Mouse (Mus musculus) hindbrain, embryonic 15.5 days (tissue): ENCODE measurements around the gene Atp5d. TPM values are rescaled to one million over a fixed set of nuclear protein-coding genes. Genes with fewer than 3 reads are reported as not detected.

Experiments
- ATAC-seq: fragments of 200-750 bp; cut with Nextera tagmentation; 2 replicates; pipeline ENCODE4 v1.8.0; 2017; ENCODE audit warnings: low read depth, moderate number of reproducible peaks, moderate TSS enrichment; ENCODE audit not compliant: low FRiP score
- H3K27ac ChIP-seq: fragments of 300-500 bp; sonication (generic); replicated peaks from 2 replicates; pipeline ENCODE4 v1.5.1; 2015; ENCODE audit warnings: mild to moderate bottlenecking, inconsistent platforms
- H3K27me3 ChIP-seq: fragments of 300-500 bp; sonication (generic); 2 replicates; pipeline ENCODE4 v1.6.1; 2015; ENCODE audit warnings: control low read depth, inconsistent platforms
- H3K36me3 ChIP-seq: fragments of 300-500 bp; sonication (generic); 2 replicates; pipeline ENCODE4 v1.6.1; 2015; ENCODE audit warnings: control low read depth, inconsistent platforms
- H3K4me1 ChIP-seq: fragments of 300-500 bp; sonication (generic); replicated peaks from 2 replicates; pipeline ENCODE4 v1.6.1; 2015; ENCODE audit warnings: control low read depth, inconsistent platforms
- H3K4me2 ChIP-seq: fragments of 300-500 bp; sonication (generic); 2 replicates; pipeline ENCODE4 v1.6.1; 2015; ENCODE audit warnings: moderate library complexity, mild to moderate bottlenecking, inconsistent platforms
- H3K4me3 ChIP-seq: fragments of 300-500 bp; sonication (generic); 2 replicates; pipeline ENCODE4 v1.5.1; 2015; ENCODE audit warnings: mild to moderate bottlenecking, inconsistent platforms
- H3K9ac ChIP-seq: fragments of 300-500 bp; sonication (generic); 2 replicates; pipeline ENCODE4 v1.6.1; 2015; ENCODE audit warnings: inconsistent platforms
- H3K9me3 ChIP-seq: fragments of 300-500 bp; sonication (generic); 2 replicates; pipeline ENCODE4 v1.6.1; 2016; ENCODE audit warnings: control low read depth, inconsistent platforms
- WGBS: fragments of 180-500 bp; shearing (Covaris S2); methylation state at CpG from one replicate; pipeline ENCODE4 v1.1.7; 2015; 5-methylcytosine and 5-hydroxymethylcytosine counted together
- polyA plus RNA-seq: library from polyadenylated mRNA; unstranded; fragments of >200 nt; fragmentation: Nextera tagmentation; extraction: Ambion mirVana; gene quantifications from 2 replicates; pipeline ENCODE4 v1.2.1, GENCODE M21; 2015

Gene Atp5d
- polyA plus RNA-seq, 1 experiment from 2014 or later, result 517 TPM

DNA sequence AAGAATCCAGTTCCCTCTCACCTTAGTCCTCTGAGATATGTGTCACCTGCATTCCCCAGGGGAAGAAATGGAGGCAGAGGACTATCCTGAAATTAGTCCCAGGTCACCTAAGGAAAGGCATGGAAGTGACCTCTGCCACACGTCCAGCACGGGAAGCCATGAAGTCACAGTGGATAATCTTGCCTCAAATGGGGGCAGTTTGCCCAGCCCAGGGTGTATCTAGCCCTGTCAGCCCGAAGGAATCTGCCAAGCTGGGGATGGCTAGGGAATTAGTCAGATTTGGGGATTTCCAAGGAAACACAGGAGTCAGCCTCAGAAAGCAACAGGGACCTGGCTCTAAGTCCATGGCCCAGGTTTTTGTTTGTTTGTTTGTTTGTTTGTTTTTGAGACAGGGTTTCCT, 34.3 kb upstream of the Atp5d start:
- Histone ChIP-seq H3K4me1 (peaks cover 21% of the 10 kb centered on the region), H3K4me2 (no peak overlapping the region), H3K9ac (no peak overlapping the region), H3K4me3 (no peak overlapping the region), H3K36me3 (no peaks in the 10 kb centered on the region), H3K27ac (no peak overlapping the region), H3K9me3 (no peaks in the 10 kb centered on the region), H3K27me3 (peaks cover 2% of the 10 kb centered on the region; the same call in 1 of the 2 replicates)
- 91% methylated on average over 3 of the region's 3 CpGs for WGBS
- ATAC-seq, result no peak

DNA sequence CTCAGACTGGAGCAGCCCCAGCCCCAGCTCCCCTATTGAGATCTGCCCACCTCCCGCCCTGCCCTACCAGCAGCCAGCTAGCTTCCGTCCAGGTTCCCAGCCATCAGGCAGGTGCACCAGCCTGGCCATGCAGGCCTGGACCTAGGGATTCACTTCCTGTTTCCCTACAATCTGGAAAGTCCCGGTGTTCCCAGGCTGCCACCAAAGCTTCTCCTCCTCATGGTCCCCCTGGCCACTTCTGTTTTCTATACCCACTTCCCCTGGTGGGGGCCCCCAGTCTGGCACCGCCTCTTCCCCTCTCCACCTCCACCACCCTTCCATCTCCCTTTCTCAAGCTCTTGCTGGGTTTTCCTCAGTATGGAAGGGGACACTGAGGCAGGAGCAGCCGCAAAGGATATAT, 33.0 kb upstream of the Atp5d start, which contains the start of gene Sbno2:
Gene Sbno2, minus strand, starts transcription at position 112 of the 400 bp plus-strand sequence.
- peaks cover 2% of the 10 kb centered on the region; the same call in 1 of the 2 replicates for H3K27me3 ChIP-seq
- H3K4me3 ChIP-seq, result no peak within 1 kb of the TSS
- no peaks in the 10 kb centered on the region for H3K9me3 ChIP-seq
- H3K36me3 ChIP-seq, result no peaks in the 10 kb centered on the region
- WGBS, result 75% methylated on average over 5 of the region's 5 CpGs
- H3K4me2 ChIP-seq, result no peak within 1 kb of the TSS
- ATAC-seq, result no peak
- H3K9ac ChIP-seq, result no peak within 1 kb of the TSS
- H3K27ac ChIP-seq, result no peak within 1 kb of the TSS
- H3K4me1 ChIP-seq, result peaks cover 16% of the 10 kb centered on the region

DNA sequence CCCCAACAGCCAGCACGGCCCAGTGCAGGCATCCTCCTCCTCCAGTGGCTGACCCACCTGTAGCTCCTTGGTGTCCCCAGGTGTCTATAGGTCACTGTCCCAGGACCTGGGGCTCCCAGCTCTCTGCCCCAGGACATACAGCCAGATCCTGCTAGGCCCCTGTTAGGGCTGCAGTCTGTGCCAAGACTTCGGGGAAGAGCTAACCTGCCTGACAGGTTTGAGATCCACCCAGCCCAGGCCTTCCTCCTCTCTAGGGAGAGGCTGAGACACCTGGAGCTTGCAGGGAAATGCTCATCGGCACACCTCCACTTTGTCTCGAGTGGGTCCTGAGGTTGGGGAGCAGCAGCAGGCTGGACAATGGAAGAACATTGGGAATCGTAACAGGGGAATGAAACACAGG, 32.5 kb upstream of the Atp5d start:
- H3K4me1 ChIP-seq, result peaks cover 11% of the 10 kb centered on the region
- WGBS, result 74% methylated on average over 5 of the region's 5 CpGs
- no peak overlapping the region for H3K9ac ChIP-seq
- H3K27me3 ChIP-seq, result peaks cover 2% of the 10 kb centered on the region; the same call in 1 of the 2 replicates
- H3K9me3 ChIP-seq, result no peaks in the 10 kb centered on the region
- no peak overlapping the region for H3K4me3 ChIP-seq
- no peak overlapping the region for H3K27ac ChIP-seq
- no peak overlapping the region for H3K4me2 ChIP-seq
- no peak for ATAC-seq
- no peaks in the 10 kb centered on the region for H3K36me3 ChIP-seq

DNA sequence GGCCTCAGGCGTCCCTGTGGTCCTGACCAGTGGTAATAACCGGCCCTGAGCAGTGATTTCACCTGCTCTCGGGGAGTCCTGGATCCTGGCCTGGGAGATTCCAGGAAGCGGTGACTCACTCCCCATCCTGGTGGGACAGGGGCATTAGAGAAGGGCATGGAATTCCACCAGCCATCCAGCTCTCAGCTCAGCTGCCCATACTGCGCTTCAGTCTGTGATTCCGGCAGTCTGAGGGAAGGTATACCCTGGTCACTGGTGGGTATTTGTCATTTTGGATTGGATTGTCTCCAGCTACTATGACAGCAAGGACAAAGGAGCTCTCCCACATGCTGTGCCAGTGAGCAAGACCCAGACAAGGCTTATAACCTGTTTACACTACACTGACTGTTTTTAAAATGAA, 30.8 kb upstream of the Atp5d start:
- 65% methylated on average over 6 of the region's 6 CpGs for WGBS
- H3K27me3 ChIP-seq, result peaks cover 2% of the 10 kb centered on the region; the same call in 1 of the 2 replicates
- no peak overlapping the region for H3K27ac ChIP-seq
- H3K4me2 ChIP-seq, result no peak overlapping the region
- no peak overlapping the region for H3K9ac ChIP-seq
- no peaks in the 10 kb centered on the region for H3K36me3 ChIP-seq
- H3K4me1 ChIP-seq, result no peaks in the 10 kb centered on the region
- no peaks in the 10 kb centered on the region for H3K9me3 ChIP-seq
- no peak overlapping the region for H3K4me3 ChIP-seq
- ATAC-seq, result no peak

DNA sequence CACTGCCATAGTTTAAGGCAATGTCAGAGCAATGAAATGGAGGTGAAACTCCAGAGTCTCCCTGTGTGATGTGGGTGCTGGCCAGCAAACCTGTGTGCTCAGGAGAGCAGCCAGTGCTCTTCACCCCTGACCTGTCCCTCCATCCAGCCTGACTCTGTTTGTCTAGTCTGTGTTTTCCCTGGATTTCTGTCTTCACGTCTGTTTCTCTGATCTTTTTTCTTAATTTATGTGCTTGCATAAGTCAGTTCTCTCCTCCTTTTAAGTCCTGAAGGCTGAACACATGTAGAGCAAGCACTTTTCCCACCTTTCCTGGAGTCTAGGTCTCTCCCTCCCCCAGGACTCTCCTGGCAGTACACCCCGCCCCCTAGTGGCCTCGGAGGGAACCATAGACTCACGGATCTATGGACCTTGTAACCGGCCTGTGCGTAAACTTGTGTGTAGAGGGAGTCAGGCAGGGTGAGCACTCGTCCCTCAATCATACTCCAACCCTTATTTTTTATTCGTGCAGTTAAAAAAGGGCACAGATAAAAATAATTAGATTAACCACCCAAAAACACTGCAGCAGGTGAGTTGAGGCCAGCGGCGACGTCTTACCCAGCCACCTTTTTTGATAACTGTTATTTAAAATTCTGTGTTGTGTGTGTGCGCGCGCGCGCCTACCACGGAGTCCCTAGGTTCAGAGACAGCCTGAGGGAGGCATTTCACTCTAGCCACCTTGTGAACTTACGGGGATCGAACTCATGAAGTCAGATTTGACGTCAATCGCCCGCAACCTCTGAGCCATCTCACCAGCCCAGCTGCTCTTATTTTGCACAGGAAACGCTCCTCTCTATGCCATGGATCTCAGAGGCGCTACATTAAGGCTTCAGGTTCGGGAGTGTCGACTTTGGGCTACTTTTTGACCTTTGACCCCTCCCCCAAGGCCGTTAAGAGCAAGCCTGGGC, 23.8 kb upstream of the Atp5d start:
- H3K4me1 ChIP-seq, result peaks cover 42% of the 10 kb centered on the region
- H3K27me3 ChIP-seq, result no peaks in the 10 kb centered on the region
- ATAC-seq, result no peak
- no peaks in the 10 kb centered on the region for H3K9me3 ChIP-seq
- WGBS, result 3% methylated on average over 27 of the region's 27 CpGs
- H3K27ac ChIP-seq, result peak overlapping the region; percentile 72
- H3K36me3 ChIP-seq, result no peaks in the 10 kb centered on the region
- H3K4me2 ChIP-seq, result peak overlapping the region; percentile 56
- peak overlapping the region; percentile 17; the same call in 1 of the 2 replicates for H3K9ac ChIP-seq
- H3K4me3 ChIP-seq, result peak overlapping the region; percentile 91

DNA sequence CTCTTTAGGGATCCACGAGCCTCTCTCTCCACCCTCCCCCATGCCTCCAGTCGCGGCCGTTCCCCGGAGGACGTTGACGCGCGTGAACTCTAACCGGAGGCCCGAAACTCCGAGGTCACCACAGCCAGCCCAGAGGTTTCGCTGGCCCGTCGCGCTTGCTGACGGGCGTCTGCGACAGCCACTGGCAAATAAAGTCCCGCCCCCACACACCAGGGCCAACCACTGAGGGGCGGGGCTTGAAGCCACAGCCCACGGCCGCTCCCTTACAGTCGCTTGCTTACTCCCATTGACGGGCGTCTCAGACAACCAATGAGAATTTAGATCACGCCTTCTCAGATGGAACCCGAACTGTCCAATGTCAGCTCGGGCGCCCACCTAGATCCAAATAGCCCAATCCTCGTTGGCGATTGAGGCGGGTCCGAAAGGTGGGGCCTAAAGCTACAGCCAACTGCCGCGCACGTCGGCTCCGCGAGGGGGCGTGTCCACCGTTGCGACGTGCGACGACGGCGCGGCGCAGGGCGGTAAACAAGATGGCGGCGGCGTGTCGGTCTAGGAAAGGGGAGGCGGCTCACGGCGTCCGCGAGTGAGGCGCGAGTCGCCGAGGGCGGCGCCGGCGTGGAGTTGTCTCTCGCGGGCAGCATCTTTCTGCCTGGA, 23.0 kb upstream of the Atp5d start, which contains the start of gene Stk11:
Gene Stk11, plus strand, starts transcription at position 514 of the 654 bp plus-strand sequence.
- H3K36me3 ChIP-seq, result no peaks in the 10 kb centered on the region
- no peaks in the 10 kb centered on the region for H3K27me3 ChIP-seq
- H3K4me1 ChIP-seq, result peaks cover 48% of the 10 kb centered on the region
- peak within 1 kb of the TSS; percentile 91 for H3K4me3 ChIP-seq
- H3K4me2 ChIP-seq, result peak within 1 kb of the TSS; percentile 70
- under 1% methylated on average over 67 of the region's 70 CpGs for WGBS
- H3K9ac ChIP-seq, result peak within 1 kb of the TSS; percentile 88
- H3K9me3 ChIP-seq, result no peaks in the 10 kb centered on the region
- peak; percentile 99 for ATAC-seq
- peak within 1 kb of the TSS; percentile 86 for H3K27ac ChIP-seq

DNA sequence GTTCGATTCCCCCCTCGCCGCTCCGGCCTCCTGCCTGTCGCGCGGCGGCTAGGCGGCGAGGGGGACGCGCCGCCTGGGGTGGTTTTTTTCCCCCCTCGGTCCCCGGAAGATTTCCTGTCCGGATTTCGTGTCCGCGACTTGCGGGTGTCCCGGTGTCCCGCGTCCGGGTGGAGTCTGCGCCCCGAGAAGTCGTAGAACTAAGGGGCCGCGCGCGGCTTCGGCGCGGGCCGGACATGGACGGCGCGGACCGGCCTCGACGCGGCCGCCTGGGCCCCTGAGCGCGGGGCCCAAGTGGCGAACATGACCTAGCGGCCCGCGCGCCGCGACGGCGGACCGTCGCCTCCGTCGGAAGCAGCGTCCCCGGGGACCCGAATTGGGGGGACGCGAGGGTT, 22.5 kb upstream of the Atp5d start:
- WGBS, result under 1% methylated on average over 63 of the region's 63 CpGs
- Histone ChIP-seq H3K4me2 (peak overlapping the region; percentile 70), H3K9me3 (no peaks in the 10 kb centered on the region), H3K9ac (peak overlapping the region; percentile 88), H3K27me3 (no peaks in the 10 kb centered on the region), H3K36me3 (no peaks in the 10 kb centered on the region), H3K27ac (peak overlapping the region; percentile 86), H3K4me3 (peak overlapping the region; percentile 91), H3K4me1 (peaks cover 53% of the 10 kb centered on the region)
- ATAC-seq, result no peak

DNA sequence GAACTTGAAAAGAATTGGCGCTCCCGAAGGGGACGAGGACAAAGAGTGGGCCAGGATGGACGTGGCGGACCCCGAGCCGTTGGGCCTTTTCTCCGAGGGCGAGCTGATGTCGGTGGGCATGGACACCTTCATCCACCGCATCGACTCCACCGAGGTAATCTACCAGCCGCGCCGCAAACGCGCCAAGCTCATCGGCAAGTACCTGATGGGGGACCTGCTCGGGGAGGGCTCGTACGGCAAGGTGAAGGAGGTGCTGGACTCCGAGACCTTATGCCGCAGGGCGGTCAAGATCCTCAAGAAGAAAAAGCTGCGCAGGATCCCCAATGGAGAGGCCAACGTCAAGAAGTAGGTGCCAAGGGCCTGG, 21.9 kb upstream of the Atp5d start:
- Histone ChIP-seq H3K4me3 (peak overlapping the region; percentile 91), H3K27ac (peak overlapping the region; percentile 5; the same call in 1 of the 2 replicates), H3K9me3 (no peaks in the 10 kb centered on the region), H3K36me3 (no peaks in the 10 kb centered on the region), H3K9ac (peak overlapping the region; percentile 88), H3K4me1 (peaks cover 53% of the 10 kb centered on the region), H3K4me2 (peak overlapping the region; percentile 70), H3K27me3 (no peaks in the 10 kb centered on the region)
- no peak for ATAC-seq
- WGBS, result 2% methylated on average over 27 of the region's 27 CpGs

DNA sequence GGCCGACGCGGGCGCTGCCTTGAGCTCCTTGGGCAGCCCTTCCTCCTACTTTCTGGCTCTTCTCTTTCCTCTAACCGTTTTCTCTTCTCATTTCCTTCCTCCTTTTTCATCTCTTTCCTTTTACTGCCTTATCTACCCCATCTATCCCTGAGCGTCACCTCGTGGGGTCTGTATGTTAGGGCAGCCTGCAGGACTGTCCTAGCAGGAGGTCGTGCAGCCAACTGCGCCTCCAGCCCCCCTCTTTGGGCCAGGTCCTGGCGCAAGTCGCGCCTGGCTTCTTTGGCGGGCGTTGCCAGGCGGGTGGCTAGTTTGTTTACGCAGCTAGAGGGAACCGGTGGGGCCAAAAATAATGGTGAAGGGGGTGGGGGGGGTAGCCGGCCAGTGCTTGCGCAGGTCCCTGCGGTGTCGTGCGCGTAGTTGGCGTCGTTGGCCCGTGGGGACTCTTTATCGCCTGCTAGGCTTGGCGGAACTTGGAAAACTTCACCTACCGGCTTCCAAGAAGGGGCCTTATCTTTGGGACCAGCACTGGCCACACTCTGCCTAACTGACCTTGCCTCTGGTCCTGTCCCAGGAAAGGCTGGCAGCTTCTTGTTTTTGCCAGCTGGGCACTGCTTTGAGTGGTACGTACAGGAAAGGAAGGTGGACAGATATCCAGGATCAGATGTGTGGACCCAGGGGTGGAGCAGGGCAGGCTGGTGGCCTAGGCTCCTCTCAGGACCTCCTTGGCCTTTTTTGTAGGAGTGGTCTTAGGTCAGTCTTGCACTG, 21.3 kb upstream of the Atp5d start:
- peaks cover 53% of the 10 kb centered on the region for H3K4me1 ChIP-seq
- peak overlapping the region; percentile 5; the same call in 1 of the 2 replicates for H3K27ac ChIP-seq
- H3K9me3 ChIP-seq, result no peaks in the 10 kb centered on the region
- 5% methylated on average over 30 of the region's 30 CpGs for WGBS
- ATAC-seq, result no peak
- H3K4me3 ChIP-seq, result peak overlapping the region; percentile 91
- H3K4me2 ChIP-seq, result peak overlapping the region; percentile 70
- H3K27me3 ChIP-seq, result no peaks in the 10 kb centered on the region
- H3K36me3 ChIP-seq, result peaks cover 3% of the 10 kb centered on the region; the same call in 1 of the 2 replicates
- H3K9ac ChIP-seq, result peak overlapping the region; percentile 88

DNA sequence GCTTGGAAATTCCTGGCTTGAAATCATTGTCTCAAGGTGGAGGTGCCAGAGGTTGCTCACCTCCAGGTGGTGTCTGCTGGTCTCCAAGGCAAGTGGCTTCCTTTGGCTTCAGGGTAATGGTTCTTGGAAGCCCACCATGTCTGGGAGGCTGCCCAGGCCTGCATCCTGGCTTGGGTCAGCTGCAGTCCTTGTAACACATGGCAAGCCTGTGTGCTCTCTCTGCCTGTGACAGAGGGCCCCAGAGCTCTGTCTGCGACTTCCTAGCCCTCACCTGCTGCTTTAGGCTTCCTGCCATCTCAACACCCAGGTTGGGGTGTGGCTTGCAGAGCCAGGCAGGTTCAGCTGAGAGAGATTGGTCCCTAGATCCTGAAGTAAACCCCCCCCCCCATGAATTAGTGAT, 20.7 kb upstream of the Atp5d start:
- Histone ChIP-seq H3K27me3 (no peaks in the 10 kb centered on the region), H3K9me3 (no peaks in the 10 kb centered on the region), H3K27ac (0 out of 2 replicates have a peak overlapping the region, but pooled peaks have one; percentile 20), H3K36me3 (peaks cover 3% of the 10 kb centered on the region; the same call in 1 of the 2 replicates), H3K4me2 (peak overlapping the region; percentile 70), H3K4me3 (peak overlapping the region; percentile 91), H3K9ac (peak overlapping the region; percentile 88), H3K4me1 (peaks cover 53% of the 10 kb centered on the region)
- WGBS, result 54% methylated on average over 1 of the region's 1 CpGs
- no peak for ATAC-seq

DNA sequence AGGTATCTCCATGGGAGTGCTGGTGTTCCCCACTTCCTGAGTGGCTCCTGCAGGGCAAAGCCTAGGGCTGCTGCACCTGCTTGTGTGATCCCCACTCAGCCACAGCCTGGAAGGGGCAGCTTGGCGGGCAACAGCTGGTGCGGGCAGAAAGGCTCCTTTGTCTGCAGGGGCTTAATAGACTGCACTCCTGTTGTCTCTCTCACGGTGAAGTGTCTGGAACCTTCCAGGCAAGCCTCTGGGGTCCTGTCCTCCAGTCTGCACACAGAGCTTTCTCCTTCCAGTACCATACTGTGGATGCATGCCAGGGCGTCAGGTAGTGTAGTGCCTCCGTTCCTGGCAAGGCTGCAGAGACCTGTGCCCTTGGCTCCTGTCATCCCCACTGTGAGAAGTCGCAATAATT, 19.9 kb upstream of the Atp5d start:
- H3K27ac ChIP-seq, result 0 out of 2 replicates have a peak overlapping the region, but pooled peaks have one; percentile 20
- H3K27me3 ChIP-seq, result no peaks in the 10 kb centered on the region
- peaks cover 53% of the 10 kb centered on the region for H3K4me1 ChIP-seq
- peaks cover 3% of the 10 kb centered on the region; the same call in 1 of the 2 replicates for H3K36me3 ChIP-seq
- ATAC-seq, result no peak
- H3K4me2 ChIP-seq, result peak overlapping the region; percentile 70
- H3K9me3 ChIP-seq, result no peaks in the 10 kb centered on the region
- H3K9ac ChIP-seq, result peak overlapping the region; percentile 88
- WGBS, result 47% methylated on average over 6 of the region's 6 CpGs
- H3K4me3 ChIP-seq, result peak overlapping the region; percentile 91; the same call in 1 of the 2 replicates
